Mouse (Mus musculus): ENCODE data around the gene Syt12.
A peak's percentile ranks its signal among the peaks of the same experiment; 100 is the strongest.

The Syt12 gene

GRCm38 (mm10) chr19:4397798-4398629 is 79.2 kb downstream of the Syt12 start, which contains the start of gene Kdm2a:
Kdm2a (minus strand) TSS chr19:4398285.
- peak; percentile 87 for DNase-seq

- DNase-seq, result peak; percentile 99
These were observed 80.0 kb downstream of the Syt12 start for GRCm38 (mm10) chr19:4396998-4397797.

GRCm38 (mm10) chr19:4396081-4396997 is 80.9 kb downstream of the Syt12 start:
- peak; percentile 54 for DNase-seq
